Mouse (Mus musculus) limb, embryonic 10.5 days (tissue): ENCODE results near the gene Kcnq1. TPM values are rescaled to one million over a fixed set of nuclear protein-coding genes. Genes with fewer than 3 reads are reported as not detected.

ENCODE experiments used
- DNase-seq: peaks from one replicate; pipeline ENCODE4 v3.0.0-alpha.2; 2017; ENCODE audit warnings: low spot score
- H3K27ac ChIP-seq: fragments of 300-500 bp; sonication (generic); 2 replicates; pipeline ENCODE4 v1.5.1; 2016; ENCODE audit warnings: mild to moderate bottlenecking
- H3K27me3 ChIP-seq: fragments of 300-500 bp; sonication (generic); 2 replicates; pipeline ENCODE4 v1.6.1; 2016; ENCODE audit warnings: low read depth, mild to moderate bottlenecking; ENCODE audit not compliant: poor library complexity, severe bottlenecking
- H3K36me3 ChIP-seq: fragments of 300-500 bp; sonication (generic); 2 replicates; pipeline ENCODE4 v1.6.1; 2016; ENCODE audit warnings: mild to moderate bottlenecking, moderate library complexity
- H3K4me1 ChIP-seq: fragments of 300-500 bp; sonication (generic); 2 replicates; pipeline ENCODE4 v1.6.1; 2016
- H3K4me3 ChIP-seq: fragments of 300-500 bp; sonication (generic); 2 replicates; pipeline ENCODE4 v1.5.1; 2016; ENCODE audit warnings: mild to moderate bottlenecking, moderate library complexity
- H3K9me3 ChIP-seq: fragments of 300-500 bp; sonication (generic); replicated peaks from 2 replicates; pipeline ENCODE4 v1.6.1; 2016; ENCODE audit warnings: mild to moderate bottlenecking
- WGBS: fragments of 180-500 bp; shearing (Covaris S2); methylation state at CpG from one replicate; pipeline ENCODE4 v1.1.7; 2016; 5-methylcytosine and 5-hydroxymethylcytosine counted together
- polyA plus RNA-seq: library from polyadenylated mRNA; unstranded; fragments of >200 nt; fragmentation: Nextera tagmentation; extraction: Ambion mirVana; gene quantifications from 2 replicates; pipeline ENCODE4 v1.2.1, GENCODE M21; 2016

Kcnq1 gene
- polyA plus RNA-seq, 1 experiment from 2014 or later: 0.94 TPM

DNA sequence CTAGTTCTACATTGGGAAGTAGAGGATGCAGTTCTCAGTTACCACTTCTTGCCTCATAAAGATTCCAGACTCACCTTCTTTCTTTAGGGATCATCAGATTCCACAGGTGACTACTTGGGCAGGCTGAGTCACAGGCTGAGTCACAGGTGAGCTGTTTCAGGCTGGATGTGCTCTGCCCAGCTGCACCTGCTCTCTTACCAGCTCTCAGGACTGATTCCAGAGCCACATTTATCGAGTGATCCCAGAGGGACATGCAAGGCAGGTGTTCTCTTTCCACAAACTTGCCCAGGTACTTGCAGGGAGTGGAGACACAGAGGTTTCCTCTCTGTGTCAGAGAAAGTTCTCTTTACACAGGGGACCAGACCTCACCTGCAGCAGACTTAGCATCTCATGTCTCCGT is 95.1 kb downstream of the Kcnq1 start:
- Histone ChIP-seq H3K4me3 (no peak overlapping the region), H3K27me3 (0 out of 2 replicates have a peak, but pooled peaks cover 4% of the 10 kb centered on the region), H3K27ac (no peak overlapping the region), H3K4me1 (no peaks in the 10 kb centered on the region), H3K36me3 (no peaks in the 10 kb centered on the region), H3K9me3 (no peaks in the 10 kb centered on the region)
- DNase-seq: peak; percentile 24
- WGBS: 85% methylated on average over 2 of the region's 2 CpGs

GRCm38 (mm10) chr7:143203897-143204296 is 97.7 kb downstream of the Kcnq1 start:
- no peaks in the 10 kb centered on the region for H3K4me1 ChIP-seq
- H3K4me3 ChIP-seq: no peak overlapping the region
- DNase-seq: no peak
- WGBS: 93% methylated on average over 6 of the region's 6 CpGs
- no peaks in the 10 kb centered on the region for H3K9me3 ChIP-seq
- H3K27ac ChIP-seq: no peak overlapping the region
- no peaks in the 10 kb centered on the region for H3K27me3 ChIP-seq
- H3K36me3 ChIP-seq: no peaks in the 10 kb centered on the region

- H3K4me1 ChIP-seq: no peaks in the 10 kb centered on the region
- H3K4me3 ChIP-seq: no peak overlapping the region
- no peaks in the 10 kb centered on the region for H3K27me3 ChIP-seq
- H3K27ac ChIP-seq: no peak overlapping the region
- 65% methylated on average over 4 of the region's 4 CpGs for WGBS
- no peaks in the 10 kb centered on the region for H3K9me3 ChIP-seq
- no peak for DNase-seq
- H3K36me3 ChIP-seq: no peaks in the 10 kb centered on the region
These were observed 100.9 kb downstream of the Kcnq1 start for GRCm38 (mm10) chr7:143207044-143207443.

DNA sequence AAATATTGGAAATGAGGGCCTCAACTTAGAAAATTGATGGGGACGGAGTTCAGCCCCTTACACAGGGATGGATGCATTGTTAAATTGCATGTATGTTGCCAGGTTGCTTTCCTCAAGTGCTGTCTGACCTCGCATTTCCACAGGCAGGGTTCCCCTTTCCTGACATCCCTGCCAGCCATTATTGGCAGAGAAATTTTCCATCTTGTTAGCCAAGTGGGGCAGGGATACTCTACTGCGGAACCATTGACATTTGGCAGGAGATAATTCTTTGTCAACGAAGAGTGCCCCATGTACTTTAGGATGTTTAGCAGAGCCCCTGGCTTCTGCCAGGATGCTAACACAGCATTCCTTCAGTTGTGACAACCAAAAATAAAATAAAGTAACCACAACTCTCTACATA is 104.6 kb downstream of the Kcnq1 start:
- Histone ChIP-seq H3K9me3 (no peaks in the 10 kb centered on the region), H3K27ac (no peak overlapping the region), H3K36me3 (no peaks in the 10 kb centered on the region), H3K4me1 (no peaks in the 10 kb centered on the region), H3K27me3 (no peaks in the 10 kb centered on the region), H3K4me3 (no peak overlapping the region)
- DNase-seq: no peak
- 83% methylated on average over 4 of the region's 4 CpGs for WGBS

DNA sequence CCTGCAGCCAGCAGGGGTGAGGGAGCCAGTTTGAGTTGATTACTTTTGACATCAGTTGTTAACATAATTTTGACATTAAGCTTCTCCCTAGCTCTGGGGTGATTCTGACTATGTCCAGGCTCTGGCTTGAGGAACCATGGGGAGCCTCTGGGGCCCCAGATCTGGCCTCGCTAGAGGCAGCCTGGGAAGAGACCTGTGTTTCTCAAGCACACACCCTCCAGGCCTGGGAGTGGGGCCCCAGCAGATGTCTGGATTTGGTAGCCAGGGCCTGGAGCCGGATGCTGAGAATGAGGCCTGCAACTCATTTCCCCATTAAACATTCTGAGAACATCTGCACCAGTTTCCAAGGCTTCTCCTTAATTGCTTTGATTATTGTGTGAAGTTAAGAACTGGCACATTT is 145.0 kb downstream of the Kcnq1 start:
- Histone ChIP-seq H3K4me3 (no peak overlapping the region), H3K27ac (no peak overlapping the region; the same call in 1 of the 2 replicates), H3K9me3 (peaks cover 2% of the 10 kb centered on the region; the same call in 1 of the 2 replicates), H3K27me3 (no peaks in the 10 kb centered on the region), H3K4me1 (peaks cover 9% of the 10 kb centered on the region), H3K36me3 (peaks cover 68% of the 10 kb centered on the region)
- DNase-seq: no peak
- 67% methylated on average over 2 of the region's 2 CpGs for WGBS

DNA sequence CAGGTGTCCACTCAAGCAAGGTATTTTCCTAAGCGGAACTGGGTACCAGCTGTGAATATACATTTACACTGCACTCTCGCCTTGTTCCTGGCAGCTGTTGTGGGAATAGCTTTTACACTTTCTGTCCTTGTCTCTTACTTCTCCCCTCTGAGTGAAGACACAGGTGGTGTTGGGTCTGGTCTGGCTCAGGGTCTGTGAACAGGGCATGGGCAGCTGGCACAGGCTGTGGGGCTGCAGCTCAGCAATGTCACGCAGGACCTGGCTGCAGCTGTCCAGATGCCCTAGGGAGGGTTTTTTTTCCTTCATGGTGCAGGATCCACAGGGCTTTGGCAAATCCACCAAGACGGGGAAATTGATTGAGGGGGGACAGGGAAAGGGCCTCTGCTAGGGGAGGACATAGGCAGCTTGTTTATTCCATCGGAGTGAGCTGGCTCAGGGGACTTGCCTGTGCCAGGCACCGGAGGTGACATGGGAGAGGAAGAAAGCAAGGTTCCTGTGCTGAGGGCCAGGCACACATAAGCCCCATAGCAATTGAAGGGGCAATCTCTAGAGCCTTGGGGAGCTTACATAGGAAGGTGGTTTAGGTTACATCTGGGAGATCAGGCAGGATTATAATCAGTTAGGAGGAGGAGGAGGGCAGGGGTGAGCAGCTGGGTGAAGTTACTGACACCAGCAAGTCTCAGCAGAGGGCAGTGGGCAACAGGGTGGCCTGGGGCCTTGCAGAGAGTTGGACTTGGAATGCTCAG is 147.1 kb downstream of the Kcnq1 start:
- no peak overlapping the region for H3K4me3 ChIP-seq
- H3K27ac ChIP-seq: peak overlapping the region; percentile 30; the same call in 1 of the 2 replicates
- peaks cover 73% of the 10 kb centered on the region for H3K36me3 ChIP-seq
- 90% methylated on average over 6 of the region's 6 CpGs for WGBS
- H3K9me3 ChIP-seq: peaks cover 2% of the 10 kb centered on the region; the same call in 1 of the 2 replicates
- DNase-seq: no peak
- peaks cover 9% of the 10 kb centered on the region for H3K4me1 ChIP-seq
- H3K27me3 ChIP-seq: no peaks in the 10 kb centered on the region

- 97% methylated on average over 2 of the region's 2 CpGs for WGBS
These were observed 148.7 kb downstream of the Kcnq1 start for GRCm38 (mm10) chr7:143254901-143255300.

DNA sequence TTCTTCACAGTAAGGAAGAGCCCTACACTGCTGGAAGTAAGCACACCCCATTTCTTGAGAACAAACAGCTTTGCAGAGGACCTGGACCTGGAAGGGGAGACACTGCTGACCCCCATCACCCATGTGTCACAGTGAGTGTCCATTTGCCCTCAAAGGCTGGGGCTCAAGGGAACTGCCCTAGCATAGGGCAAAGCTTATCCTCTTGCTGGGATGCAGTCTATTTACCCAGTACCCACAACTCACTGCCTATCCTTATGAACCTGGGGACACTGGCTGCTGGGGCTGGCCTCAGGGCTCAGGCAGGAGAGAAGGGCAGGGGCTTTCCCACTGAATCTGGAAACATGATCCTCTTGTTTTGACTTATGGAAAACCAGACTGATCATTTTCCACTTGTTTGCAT is 155.1 kb downstream of the Kcnq1 start:
- Histone ChIP-seq H3K27ac (no peak overlapping the region), H3K36me3 (peaks cover 42% of the 10 kb centered on the region), H3K27me3 (no peaks in the 10 kb centered on the region), H3K4me3 (no peak overlapping the region), H3K9me3 (no peaks in the 10 kb centered on the region), H3K4me1 (peaks cover 22% of the 10 kb centered on the region)
- DNase-seq: no peak

More at GRCm38 (mm10) chr7:143254901-143255300, 148.7 kb downstream of the Kcnq1 start:
- Histone ChIP-seq H3K9me3 (peaks cover 2% of the 10 kb centered on the region; the same call in 1 of the 2 replicates), H3K36me3 (peaks cover 64% of the 10 kb centered on the region), H3K4me3 (no peak overlapping the region), H3K27ac (no peak overlapping the region), H3K27me3 (no peaks in the 10 kb centered on the region), H3K4me1 (peaks cover 9% of the 10 kb centered on the region)
- DNase-seq: no peak

- H3K4me3 ChIP-seq: no peak overlapping the region
- H3K9me3 ChIP-seq: no peaks in the 10 kb centered on the region
- H3K27me3 ChIP-seq: no peaks in the 10 kb centered on the region
- H3K4me1 ChIP-seq: peaks cover 35% of the 10 kb centered on the region
- WGBS: 40% methylated on average over 3 of the region's 3 CpGs
- H3K36me3 ChIP-seq: peaks cover 46% of the 10 kb centered on the region
- H3K27ac ChIP-seq: no peak overlapping the region
- DNase-seq: peak; percentile 28
These were observed 157.4 kb downstream of the Kcnq1 start for GRCm38 (mm10) chr7:143263557-143263956.

- Histone ChIP-seq H3K27me3 (no peaks in the 10 kb centered on the region), H3K36me3 (peaks cover 46% of the 10 kb centered on the region), H3K4me3 (no peak overlapping the region), H3K4me1 (peaks cover 35% of the 10 kb centered on the region), H3K27ac (no peak overlapping the region), H3K9me3 (no peaks in the 10 kb centered on the region)
- 91% methylated on average over 4 of the region's 4 CpGs for WGBS
- DNase-seq: no peak
These were observed 157.8 kb downstream of the Kcnq1 start for GRCm38 (mm10) chr7:143263966-143264365.

DNA sequence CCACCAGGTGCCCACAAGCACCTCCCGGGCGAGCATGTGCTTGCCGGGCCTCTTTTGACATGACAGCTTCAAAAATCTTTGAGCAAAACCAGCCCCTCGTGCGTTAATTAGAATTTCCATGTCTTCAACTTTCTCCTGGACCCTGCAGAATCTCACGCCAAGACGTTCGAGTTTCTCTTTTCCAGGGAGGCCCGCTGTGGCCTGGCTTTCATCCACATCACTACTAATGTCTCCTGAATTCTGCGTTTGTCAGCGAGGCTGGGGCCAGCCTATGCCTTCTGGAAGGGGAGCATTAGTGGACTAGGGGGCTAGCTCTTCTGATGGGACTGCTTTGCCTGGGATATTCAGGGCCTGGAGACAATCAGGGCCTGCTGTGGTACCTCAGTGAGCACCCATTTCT is 159.2 kb downstream of the Kcnq1 start:
- DNase-seq: peak; percentile 30
- Histone ChIP-seq H3K4me1 (peaks cover 35% of the 10 kb centered on the region), H3K27me3 (no peaks in the 10 kb centered on the region), H3K9me3 (no peaks in the 10 kb centered on the region), H3K4me3 (no peak overlapping the region), H3K36me3 (peaks cover 55% of the 10 kb centered on the region), H3K27ac (no peak overlapping the region)
- WGBS: 68% methylated on average over 11 of the region's 11 CpGs

DNA sequence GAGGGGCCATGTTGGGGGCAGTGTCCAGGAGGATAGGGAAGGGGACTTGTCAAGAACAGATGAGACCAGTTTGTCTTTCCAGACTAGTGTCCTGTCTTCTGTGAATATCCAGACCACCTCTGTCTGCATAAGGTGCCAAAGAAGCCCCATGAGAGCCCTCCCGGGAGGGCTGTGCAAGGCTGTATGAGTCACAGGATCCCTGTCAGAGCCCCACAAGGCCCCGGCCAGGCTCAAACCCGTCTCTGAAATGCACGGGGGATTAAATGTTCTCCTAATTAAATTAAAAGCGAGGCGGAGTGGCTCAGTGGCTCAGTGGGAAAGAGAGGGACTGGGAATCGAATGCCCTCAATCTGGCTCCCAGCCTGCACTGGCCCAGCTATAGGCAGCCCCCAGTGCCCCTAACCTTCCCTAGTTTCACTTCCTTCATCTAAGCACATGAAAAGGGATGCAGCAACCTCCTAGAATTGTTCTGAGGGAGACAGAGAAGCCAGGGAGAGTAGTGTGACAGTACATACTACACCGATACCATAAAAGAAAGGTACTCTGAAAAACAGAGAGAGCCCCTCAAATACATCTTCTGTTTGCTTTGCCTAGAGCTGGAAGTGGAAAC is 159.8 kb downstream of the Kcnq1 start:
- Histone ChIP-seq H3K36me3 (peaks cover 59% of the 10 kb centered on the region), H3K4me3 (no peak overlapping the region), H3K4me1 (peaks cover 35% of the 10 kb centered on the region), H3K27ac (peak overlapping the region; percentile 31; the same call in 1 of the 2 replicates), H3K9me3 (no peaks in the 10 kb centered on the region), H3K27me3 (no peaks in the 10 kb centered on the region)
- WGBS: 75% methylated on average over 8 of the region's 8 CpGs
- no peak for DNase-seq

DNA sequence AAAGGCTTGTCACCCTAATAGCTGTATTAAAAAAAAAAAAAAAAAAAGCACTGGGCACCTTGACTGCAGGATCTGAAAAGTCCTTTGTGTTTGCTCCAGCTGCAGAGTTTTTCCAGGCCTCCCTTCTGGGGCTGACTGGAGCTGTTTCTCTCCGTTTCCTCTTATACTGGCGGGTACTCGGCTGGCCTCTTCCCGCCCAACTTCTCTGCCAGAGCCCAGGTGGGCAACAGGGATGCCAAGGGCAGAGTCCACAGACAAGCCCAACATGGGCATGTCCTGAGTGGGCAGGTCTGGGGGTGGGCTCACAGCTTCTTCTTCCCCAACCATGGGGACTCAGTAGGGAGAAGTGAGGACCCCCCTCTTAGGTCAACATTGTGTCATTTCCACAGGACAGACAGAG is 167.6 kb downstream of the Kcnq1 start:
- peaks cover 14% of the 10 kb centered on the region; the same call in 1 of the 2 replicates for H3K4me1 ChIP-seq
- H3K27ac ChIP-seq: no peak overlapping the region; the same call in 1 of the 2 replicates
- H3K36me3 ChIP-seq: peaks cover 58% of the 10 kb centered on the region
- H3K4me3 ChIP-seq: no peak overlapping the region
- WGBS: 88% methylated on average over 4 of the region's 4 CpGs
- H3K9me3 ChIP-seq: no peaks in the 10 kb centered on the region
- H3K27me3 ChIP-seq: no peaks in the 10 kb centered on the region
- no peak for DNase-seq
